Mouse (Mus musculus): ENCODE results near the gene Rtkn2. TPM values are rescaled to one million over a fixed set of nuclear protein-coding genes. Genes with fewer than 3 reads are reported as not detected.

Gene Rtkn2
- polyA plus RNA-seq, 1 experiment from 2014 or later: 9.1 TPM

- no peaks in the 10 kb centered on the region for H3K27me3 ChIP-seq (ENCODE audit: control insufficient read depth, insufficient read depth, low read length)
- no peaks in the 10 kb centered on the region for H3K9me3 ChIP-seq (ENCODE audit: control insufficient read depth, low read depth, low read length)
- no peaks in the 10 kb centered on the region for H3K4me1 ChIP-seq (ENCODE audit: control insufficient read depth, insufficient read depth, low read length)
- 91% methylated on average over 3 of the region's 3 CpGs for WGBS
- ATAC-seq (ENCODE audit: insufficient number of reproducible peaks, insufficient read depth, low FRiP score, low read depth): no peak
- no peak overlapping the region for H3K27ac ChIP-seq (ENCODE audit: low read length)
- no peak overlapping the region for H3K4me2 ChIP-seq (replicated peaks; ENCODE audit: low read depth, low read length)
- H3K9ac ChIP-seq (replicated peaks; ENCODE audit: low read depth, low read length): no peak overlapping the region
- H3K36me3 ChIP-seq (ENCODE audit: control insufficient read depth, insufficient read depth, low read length): no peaks in the 10 kb centered on the region
- no peak overlapping the region for H3K4me3 ChIP-seq (ENCODE audit: low read depth, low read length)
Measured at GRCm38 (mm10) chr10:68078708-68079107, 99.3 kb downstream of the Rtkn2 start.

GRCm38 (mm10) chr10:68079910-68080670 is 100.7 kb downstream of the Rtkn2 start:
- 77% methylated on average over 10 of the region's 10 CpGs for WGBS
- Histone ChIP-seq H3K27me3 (ENCODE audit: control insufficient read depth, insufficient read depth, low read length) (no peaks in the 10 kb centered on the region), H3K4me3 (ENCODE audit: low read depth, low read length) (no peak overlapping the region), H3K9me3 (ENCODE audit: control insufficient read depth, low read depth, low read length) (no peaks in the 10 kb centered on the region), H3K4me1 (ENCODE audit: control insufficient read depth, insufficient read depth, low read length) (no peaks in the 10 kb centered on the region), H3K27ac (ENCODE audit: low read length) (no peak overlapping the region), H3K9ac (replicated peaks; ENCODE audit: low read depth, low read length) (no peak overlapping the region), H3K4me2 (replicated peaks; ENCODE audit: low read depth, low read length) (no peak overlapping the region), H3K36me3 (ENCODE audit: control insufficient read depth, insufficient read depth, low read length) (no peaks in the 10 kb centered on the region)
- ATAC-seq (ENCODE audit: insufficient number of reproducible peaks, insufficient read depth, low FRiP score, low read depth): no peak

GRCm38 (mm10) chr10:68081712-68082111 is 102.3 kb downstream of the Rtkn2 start:
- Histone ChIP-seq H3K36me3 (ENCODE audit: control insufficient read depth, insufficient read depth, low read length) (no peaks in the 10 kb centered on the region), H3K27me3 (ENCODE audit: control insufficient read depth, insufficient read depth, low read length) (no peaks in the 10 kb centered on the region), H3K4me3 (ENCODE audit: low read depth, low read length) (no peak overlapping the region), H3K9me3 (ENCODE audit: control insufficient read depth, low read depth, low read length) (no peaks in the 10 kb centered on the region), H3K4me1 (ENCODE audit: control insufficient read depth, insufficient read depth, low read length) (peaks cover 1% of the 10 kb centered on the region; the same call in 1 of the 2 replicates), H3K9ac (replicated peaks; ENCODE audit: low read depth, low read length) (no peak overlapping the region), H3K4me2 (replicated peaks; ENCODE audit: low read depth, low read length) (no peak overlapping the region), H3K27ac (ENCODE audit: low read length) (no peak overlapping the region)
- WGBS: 52% methylated on average over 6 of the region's 6 CpGs
- ATAC-seq (ENCODE audit: insufficient number of reproducible peaks, insufficient read depth, low FRiP score, low read depth): no peak

DNA sequence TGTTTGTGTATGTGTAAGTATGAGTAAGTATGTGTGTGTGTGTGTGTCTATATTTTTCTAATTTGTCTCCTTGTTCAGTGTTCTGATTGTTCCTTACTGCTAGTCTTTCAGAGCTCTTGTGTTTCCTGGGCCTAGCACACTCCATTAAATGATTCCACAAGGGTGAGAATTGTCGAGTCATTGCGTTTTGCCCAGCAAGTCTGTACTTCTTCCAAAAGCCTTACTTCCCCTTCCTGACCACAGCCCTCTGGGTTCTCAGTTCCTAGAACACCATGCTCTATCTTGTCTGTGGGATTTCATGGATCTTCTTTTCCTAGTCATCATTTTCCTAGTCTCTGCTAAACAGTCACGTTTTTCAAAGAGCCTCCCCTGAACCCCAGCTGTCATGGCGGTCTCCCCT is 106.2 kb downstream of the Rtkn2 start:
- H3K4me1 ChIP-seq (ENCODE audit: control insufficient read depth, insufficient read depth, low read length): peaks cover 4% of the 10 kb centered on the region
- H3K27ac ChIP-seq (ENCODE audit: low read length): no peak overlapping the region
- H3K4me2 ChIP-seq (replicated peaks; ENCODE audit: low read depth, low read length): no peak overlapping the region
- H3K9me3 ChIP-seq (ENCODE audit: control insufficient read depth, low read depth, low read length): no peaks in the 10 kb centered on the region
- 74% methylated on average over 4 of the region's 4 CpGs for WGBS
- no peak overlapping the region for H3K4me3 ChIP-seq (ENCODE audit: low read depth, low read length)
- H3K9ac ChIP-seq (replicated peaks; ENCODE audit: low read depth, low read length): no peak overlapping the region
- no peaks in the 10 kb centered on the region for H3K36me3 ChIP-seq (ENCODE audit: control insufficient read depth, insufficient read depth, low read length)
- no peaks in the 10 kb centered on the region for H3K27me3 ChIP-seq (ENCODE audit: control insufficient read depth, insufficient read depth, low read length)
- ATAC-seq (ENCODE audit: insufficient number of reproducible peaks, insufficient read depth, low FRiP score, low read depth): no peak

DNA sequence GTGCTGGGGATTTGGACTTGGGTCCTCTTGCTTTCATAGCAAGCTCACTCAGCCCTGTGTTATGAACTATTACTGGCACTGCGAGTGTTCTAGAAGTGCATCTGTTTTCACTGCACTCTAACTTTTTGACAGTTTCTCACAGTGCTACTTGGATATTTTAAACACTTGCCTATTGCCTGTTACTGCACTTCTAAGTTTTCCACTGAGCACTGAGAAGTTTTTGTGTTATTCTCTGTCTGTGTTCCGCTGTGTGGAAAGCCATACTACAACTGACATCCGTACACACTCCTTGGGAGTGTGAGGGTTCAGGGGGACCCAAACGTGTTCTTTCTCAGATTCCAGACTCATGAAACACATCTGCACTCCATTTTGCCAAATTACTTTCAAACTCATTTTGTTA is 107.6 kb downstream of the Rtkn2 start:
- peaks cover 4% of the 10 kb centered on the region for H3K4me1 ChIP-seq (ENCODE audit: control insufficient read depth, insufficient read depth, low read length)
- H3K4me2 ChIP-seq (replicated peaks; ENCODE audit: low read depth, low read length): no peak overlapping the region
- H3K4me3 ChIP-seq (ENCODE audit: low read depth, low read length): no peak overlapping the region
- H3K9me3 ChIP-seq (ENCODE audit: control insufficient read depth, low read depth, low read length): no peaks in the 10 kb centered on the region
- H3K27ac ChIP-seq (ENCODE audit: low read length): peak overlapping the region; percentile 45; the same call in 1 of the 2 replicates
- WGBS: 53% methylated on average over 4 of the region's 4 CpGs
- no peak for ATAC-seq (ENCODE audit: insufficient number of reproducible peaks, insufficient read depth, low FRiP score, low read depth)
- no peaks in the 10 kb centered on the region for H3K36me3 ChIP-seq (ENCODE audit: control insufficient read depth, insufficient read depth, low read length)
- no peak overlapping the region for H3K9ac ChIP-seq (replicated peaks; ENCODE audit: low read depth, low read length)
- H3K27me3 ChIP-seq (ENCODE audit: control insufficient read depth, insufficient read depth, low read length): no peaks in the 10 kb centered on the region

DNA sequence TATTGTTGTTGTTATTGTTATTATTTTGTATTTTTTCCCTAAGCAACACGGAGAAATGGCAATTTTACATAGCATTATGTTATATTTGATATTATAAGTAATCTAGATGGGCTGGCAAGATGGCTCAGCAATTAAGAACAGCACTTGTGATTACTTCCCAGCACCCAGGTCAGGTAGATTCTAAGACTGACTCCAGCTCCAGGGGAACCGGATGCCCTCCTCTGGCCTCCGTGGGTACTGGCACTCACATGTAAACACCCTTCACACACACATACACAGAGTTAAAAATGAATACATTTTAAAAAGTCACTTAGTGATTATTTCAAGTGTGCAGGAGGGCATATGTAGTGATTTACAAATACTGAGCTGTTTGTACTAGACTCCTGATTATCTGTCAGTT is 108.4 kb downstream of the Rtkn2 start:
- Histone ChIP-seq H3K9ac (replicated peaks; ENCODE audit: low read depth, low read length) (no peak overlapping the region), H3K4me1 (ENCODE audit: control insufficient read depth, insufficient read depth, low read length) (peaks cover 4% of the 10 kb centered on the region)
- WGBS: 70% methylated on average over 3 of the region's 3 CpGs

GRCm38 (mm10) chr10:68089435-68090196 is 110.2 kb downstream of the Rtkn2 start:
- H3K36me3 ChIP-seq (ENCODE audit: control insufficient read depth, insufficient read depth, low read length): peaks cover 6% of the 10 kb centered on the region; the same call in 1 of the 2 replicates
- no peaks in the 10 kb centered on the region for H3K27me3 ChIP-seq (ENCODE audit: control insufficient read depth, insufficient read depth, low read length)
- no peaks in the 10 kb centered on the region for H3K9me3 ChIP-seq (ENCODE audit: control insufficient read depth, low read depth, low read length)
- no peak overlapping the region for H3K9ac ChIP-seq (replicated peaks; ENCODE audit: low read depth, low read length)
- 62% methylated on average over 15 of the region's 15 CpGs for WGBS
- H3K4me1 ChIP-seq (ENCODE audit: control insufficient read depth, insufficient read depth, low read length): peaks cover 4% of the 10 kb centered on the region
- H3K27ac ChIP-seq (ENCODE audit: low read length): no peak overlapping the region; the same call in 1 of the 2 replicates
- ATAC-seq (ENCODE audit: insufficient number of reproducible peaks, insufficient read depth, low FRiP score, low read depth): no peak
- H3K4me3 ChIP-seq (ENCODE audit: low read depth, low read length): no peak overlapping the region
- H3K4me2 ChIP-seq (replicated peaks; ENCODE audit: low read depth, low read length): no peak overlapping the region

More for the DNA sequence above, 108.4 kb downstream of the Rtkn2 start:
- H3K27me3 ChIP-seq (ENCODE audit: control insufficient read depth, insufficient read depth, low read length): no peaks in the 10 kb centered on the region
- no peak overlapping the region for H3K27ac ChIP-seq (ENCODE audit: low read length)
- H3K4me3 ChIP-seq (ENCODE audit: low read depth, low read length): no peak overlapping the region
- no peak overlapping the region for H3K4me2 ChIP-seq (replicated peaks; ENCODE audit: low read depth, low read length)
- ATAC-seq (ENCODE audit: insufficient number of reproducible peaks, insufficient read depth, low FRiP score, low read depth): no peak
- H3K9me3 ChIP-seq (ENCODE audit: control insufficient read depth, low read depth, low read length): no peaks in the 10 kb centered on the region
- no peaks in the 10 kb centered on the region for H3K36me3 ChIP-seq (ENCODE audit: control insufficient read depth, insufficient read depth, low read length)

DNA sequence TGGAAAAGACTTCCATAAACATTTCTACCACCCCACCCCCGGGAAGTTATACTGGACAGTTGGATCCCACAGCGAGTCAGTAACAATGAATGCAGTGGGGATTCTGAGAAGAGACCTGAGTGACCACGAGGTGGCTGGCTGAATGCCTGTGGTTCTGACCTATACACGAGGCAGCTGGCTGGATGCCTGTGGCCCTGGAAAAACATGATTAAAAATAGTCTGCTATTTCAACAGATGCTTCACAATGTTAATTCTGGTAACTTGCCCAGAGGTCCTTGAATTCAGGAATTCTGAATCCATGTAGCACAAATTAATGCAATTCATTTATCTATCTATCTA is 110.8 kb downstream of the Rtkn2 start:
- 44% methylated on average over 4 of the region's 4 CpGs for WGBS
- Histone ChIP-seq H3K4me2 (replicated peaks; ENCODE audit: low read depth, low read length) (no peak overlapping the region), H3K36me3 (ENCODE audit: control insufficient read depth, insufficient read depth, low read length) (peaks cover 11% of the 10 kb centered on the region; the same call in 1 of the 2 replicates), H3K4me1 (ENCODE audit: control insufficient read depth, insufficient read depth, low read length) (peaks cover 4% of the 10 kb centered on the region), H3K27me3 (ENCODE audit: control insufficient read depth, insufficient read depth, low read length) (no peaks in the 10 kb centered on the region), H3K27ac (ENCODE audit: low read length) (no peak overlapping the region; the same call in 1 of the 2 replicates), H3K4me3 (ENCODE audit: low read depth, low read length) (no peak overlapping the region), H3K9ac (replicated peaks; ENCODE audit: low read depth, low read length) (no peak overlapping the region), H3K9me3 (ENCODE audit: control insufficient read depth, low read depth, low read length) (no peaks in the 10 kb centered on the region)
- ATAC-seq (ENCODE audit: insufficient number of reproducible peaks, insufficient read depth, low FRiP score, low read depth): 0 out of 2 replicates have a peak, but pooled peaks have one; percentile 46

Data from stomach, embryonic 14.5 days (tissue).